Comparison of ENCODE assay signal across 31 mouse cellular contexts in genomic region chr8:66745612-66746011, GRCm38 (mm10). TPM values are rescaled to one million over a fixed set of nuclear protein-coding genes. Genes with fewer than 3 reads are reported as not detected.
"Had no signal": no experiment of that assay in that cellular context is flagged by ENCODE, and none has a peak within 500 bp of the region (broad histone marks: within the 10 kb centered on the region; RNA-seq: fewer than 3 reads in every experiment).

No protein-coding gene starts in this region.

- DNase-seq: forebrain, postnatal 0 days; gastrocnemius, postnatal 10 days; gastrocnemius, postnatal 25 days; heart, adult 18-20 months; heart, postnatal 10 days; heart, postnatal 4 days; kidney, adult 18-20 months; kidney, adult 8-10 months; kidney, postnatal 10 days; kidney, postnatal 25 days; kidney, postnatal 4 days; liver; liver, embryonic 13.5 days had no signal

- H3K27ac ChIP-seq: heart, embryonic 10.5 days; hindbrain, embryonic 10.5 days; hindbrain, embryonic 12.5 days; hindbrain, embryonic 14.5 days; intestine, embryonic 15.5 days; left cerebral cortex, adult 2 months; limb, embryonic 10.5 days; limb, embryonic 12.5 days; liver, embryonic 13.5 days; liver, embryonic 15.5 days had no signal

- ATAC-seq: forebrain, postnatal 0 days; hindbrain, embryonic 16.5 days; inflammation-experienced regulatory T-cells, adult 6 months; intestine, embryonic 15.5 days; intestine, postnatal 0 days had no signal

- H3K4me3 ChIP-seq: heart, embryonic 10.5 days; heart, embryonic 12.5 days; hindbrain, embryonic 10.5 days; hindbrain, embryonic 12.5 days; intestine, embryonic 15.5 days; left cerebral cortex, adult 2 months; limb, embryonic 10.5 days; limb, embryonic 12.5 days; liver, embryonic 13.5 days; liver, embryonic 15.5 days had no signal

RNA-seq across cellular contexts. Expression of gene Npy1r, which starts 48.6 kb away (rescaled TPM):
- total RNA-seq: granulocyte monocyte progenitor cell, adult 5-6 weeks had no signal

RNA-seq across cellular contexts. Expression of gene Npy5r, which starts 57.7 kb away (rescaled TPM):
- total RNA-seq: gastrocnemius, adult 18-20 months; gastrocnemius, postnatal 10 days; gastrocnemius, postnatal 25 days; gastrocnemius, postnatal 4 days; granulocyte monocyte progenitor cell, adult 5-6 weeks; heart, adult 18-20 months; heart, adult 8-10 months; heart, postnatal 10 days; heart, postnatal 25 days; heart, postnatal 4 days had no signal
